24 mouse cellular contexts compared by ENCODE assay signal in the genomic region with DNA sequence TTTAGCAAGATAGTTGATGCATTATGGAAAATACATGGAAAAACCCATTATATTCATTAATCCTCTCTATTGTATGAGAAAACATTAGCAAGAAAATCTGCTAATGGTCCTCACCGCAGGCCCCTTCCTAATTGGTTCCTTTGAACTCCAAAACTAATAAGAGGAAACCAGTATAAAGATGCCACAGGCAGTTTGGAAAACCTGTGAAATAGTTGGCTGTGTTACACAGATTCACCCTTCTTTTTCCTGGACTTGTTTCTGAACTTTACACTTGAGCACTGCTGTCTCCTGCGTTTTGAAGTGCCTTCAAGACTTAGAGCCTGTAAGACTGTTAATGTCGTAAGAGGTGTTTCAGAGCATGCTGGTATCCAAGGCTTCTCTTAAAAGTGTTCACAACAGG.
"Had no signal": no experiment of that assay in that cellular context is flagged by ENCODE, and none has a peak within 500 bp of the region (broad histone marks: within the 10 kb centered on the region; RNA-seq: fewer than 3 reads in every experiment).

No protein-coding gene starts in this region.

- H3K36me3 ChIP-seq: midbrain, embryonic 13.5 days; neural tube, embryonic 13.5 days; stomach, embryonic 15.5 days had no signal

- H3K4me1 ChIP-seq: kidney, embryonic 15.5 days; limb, embryonic 12.5 days; limb, embryonic 15.5 days; megakaryocyte, embryonic 14.5 days; midbrain, embryonic 10.5 days; midbrain, embryonic 13.5 days; neural tube, embryonic 13.5 days; stomach, embryonic 15.5 days had no signal

- H3K9me3 ChIP-seq: kidney, embryonic 15.5 days; limb, embryonic 12.5 days; limb, embryonic 15.5 days; megakaryocyte, embryonic 14.5 days; midbrain, embryonic 10.5 days; midbrain, embryonic 13.5 days; neural tube, embryonic 13.5 days; stomach, embryonic 15.5 days had no signal

- H3K27me3 ChIP-seq: kidney, embryonic 15.5 days; limb, embryonic 12.5 days; limb, embryonic 15.5 days; megakaryocyte, embryonic 14.5 days; midbrain, embryonic 13.5 days; neural tube, embryonic 13.5 days; stomach, embryonic 15.5 days had no signal

- H3K9ac ChIP-seq: kidney, embryonic 15.5 days; limb, embryonic 12.5 days; limb, embryonic 15.5 days; liver, embryonic 14.5 days; liver, postnatal 0 days; lung, embryonic 14.5 days; midbrain, embryonic 13.5 days; neural tube, embryonic 13.5 days; stomach, embryonic 15.5 days had no signal

- H3K27ac ChIP-seq: kidney, embryonic 15.5 days; limb, embryonic 12.5 days; limb, embryonic 15.5 days; liver, embryonic 14.5 days; midbrain, embryonic 10.5 days; midbrain, embryonic 13.5 days; neural tube, embryonic 13.5 days; stomach, embryonic 15.5 days had no signal

- H3K4me3 ChIP-seq: kidney, embryonic 15.5 days; limb, embryonic 12.5 days; limb, embryonic 15.5 days; megakaryocyte, embryonic 14.5 days; midbrain, embryonic 10.5 days; midbrain, embryonic 13.5 days; myocyte; neural tube, embryonic 13.5 days; stomach, embryonic 15.5 days had no signal

- H3K4me2 ChIP-seq: kidney, embryonic 15.5 days; limb, embryonic 12.5 days; limb, embryonic 15.5 days; liver, embryonic 11.5 days; lung, embryonic 14.5 days; midbrain, embryonic 13.5 days; neural tube, embryonic 13.5 days; stomach, embryonic 15.5 days had no signal

- DNase-seq: kidney, adult 8-10 months; kidney, postnatal 10 days; kidney, postnatal 36 days; left cerebral cortex, postnatal 4 days; liver, postnatal 0 days; lung, embryonic 14.5 days; lung, postnatal 36 days; right cerebral cortex, adult 18-20 months; right cerebral cortex, postnatal 14 days; spleen, adult 18-20 months; thymus, postnatal 25 days had no signal

- ATAC-seq: liver, postnatal 0 days; lung, postnatal 0 days; midbrain, embryonic 13.5 days; midbrain, embryonic 16.5 days had no signal
